Mouse (Mus musculus) lung, embryonic 14.5 days (tissue): ENCODE measurements at regions not wholly inside any gene's neighbourhood (a gene's known extent, or its start where the extent isn't known, plus 50 kb on each side); places are given as distances from the start of the nearest gene placed in this dataset.

Experiments used
- ATAC-seq: fragments of 200-750 bp; cut with Nextera tagmentation; 2 replicates; pipeline ENCODE4 v1.8.0; 2017; ENCODE audit warnings: mild to moderate bottlenecking, moderate TSS enrichment, moderate library complexity; ENCODE audit not compliant: insufficient read depth
- DNase-seq: peaks from one replicate; pipeline ENCODE4 v3.0.0-alpha.2; 2015
- H3K27ac ChIP-seq: fragments of 300-500 bp; sonication (generic); 2 replicates; pipeline ENCODE4 v1.5.1; 2014; ENCODE audit warnings: low read depth, mild to moderate bottlenecking, moderate library complexity
- H3K27me3 ChIP-seq: fragments of 300-500 bp; sonication (generic); 2 replicates; pipeline ENCODE4 v1.6.1; 2014; ENCODE audit warnings: low read length, control low read depth; ENCODE audit not compliant: insufficient read depth
- H3K36me3 ChIP-seq: fragments of 300-500 bp; sonication (generic); 2 replicates; pipeline ENCODE4 v1.6.1; 2014; ENCODE audit warnings: control low read depth; ENCODE audit not compliant: insufficient read depth
- H3K4me1 ChIP-seq: fragments of 300-500 bp; sonication (generic); 2 replicates; pipeline ENCODE4 v1.6.1; 2014; ENCODE audit warnings: antibody characterized with exemption, control low read depth; ENCODE audit not compliant: insufficient read depth
- H3K4me2 ChIP-seq: fragments of 300-500 bp; sonication (generic); 2 replicates; pipeline ENCODE4 v1.6.1; 2014; ENCODE audit warnings: mild to moderate bottlenecking
- H3K4me3 ChIP-seq: fragments of 300-500 bp; sonication (generic); 2 replicates; pipeline ENCODE4 v1.5.1; 2014; ENCODE audit warnings: low read depth, low read length
- H3K9ac ChIP-seq: fragments of 300-500 bp; sonication (generic); 2 replicates; pipeline ENCODE4 v1.6.1; 2014
- H3K9me3 ChIP-seq: fragments of 300-500 bp; sonication (generic); 2 replicates; pipeline ENCODE4 v1.6.1; 2016; ENCODE audit warnings: low read depth, low read length, control low read depth
- CTCF ChIP-seq: IDR thresholded peaks from 2 replicates; pipeline ENCODE4 v1.5.1; 2016; ENCODE audit warnings: antibody characterized with exemption, low read depth
- WGBS: fragments of 180-500 bp; shearing (Covaris S2); extraction: QIAGEN DNeasy Blood & Tissue Kit; methylation state at CpG from one replicate; pipeline ENCODE4 v1.1.7; 2014; 5-methylcytosine and 5-hydroxymethylcytosine counted together

DNA sequence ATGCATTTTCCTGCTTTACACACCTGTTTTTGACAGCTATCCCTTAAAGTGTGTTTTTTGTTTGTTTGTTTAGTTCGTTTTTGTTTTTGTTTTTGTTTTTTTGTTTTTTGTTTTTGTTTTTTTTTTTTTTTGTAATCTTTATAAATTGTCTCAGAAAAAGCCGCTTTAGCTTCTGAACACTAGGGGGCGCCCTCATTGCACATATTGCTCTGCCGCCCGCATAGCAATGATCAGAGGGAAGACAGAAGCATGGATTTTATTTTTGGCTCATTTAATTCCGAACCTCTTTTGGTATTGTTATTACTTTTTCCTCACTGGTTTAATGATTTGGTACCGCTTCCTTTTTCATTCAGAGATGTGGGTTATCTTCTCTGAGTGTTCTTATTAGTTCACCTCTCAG is 569.9 kb upstream of the Gm10800 start:
- 5% methylated on average over 7 of the region's 7 CpGs for WGBS
- no peak for ATAC-seq
- Histone ChIP-seq H3K9me3 (no peaks in the 10 kb centered on the region), H3K4me3 (no peak overlapping the region), H3K27me3 (no peaks in the 10 kb centered on the region), H3K4me2 (no peak overlapping the region), H3K4me1 (no peaks in the 10 kb centered on the region), H3K36me3 (no peaks in the 10 kb centered on the region), H3K27ac (no peak overlapping the region), H3K9ac (no peak overlapping the region)
- peak; percentile 67 for TF ChIP-seq CTCF
- DNase-seq, result peak; percentile 82
